Mouse (Mus musculus) thymus, postnatal 25 days (tissue): ENCODE results near the gene Timm10b.

Experiments used
- DNase-seq: peaks from one replicate; pipeline ENCODE4 v3.0.0; 2022

The Timm10b gene

DNA sequence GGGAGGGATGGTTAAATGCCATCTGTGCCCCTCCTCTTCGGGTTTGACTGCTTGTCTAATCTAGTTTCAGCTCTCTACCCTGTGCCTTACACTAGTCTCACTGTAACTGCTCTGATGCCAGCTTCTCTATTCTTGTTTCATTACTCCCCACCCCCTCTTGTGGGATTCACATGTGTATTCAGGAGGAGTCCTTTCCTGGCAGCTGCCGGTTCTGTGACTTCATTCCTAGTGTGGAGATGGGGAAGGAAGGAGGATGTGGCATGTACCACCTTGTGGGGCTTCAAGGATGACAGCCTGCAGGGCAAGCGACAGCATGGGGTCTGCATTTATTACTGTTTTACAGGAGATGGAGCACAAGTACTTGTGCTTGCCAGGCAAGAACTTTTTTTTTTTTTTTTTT lies 2.1 kb downstream of the Timm10b start:
- no peak for DNase-seq

DNA sequence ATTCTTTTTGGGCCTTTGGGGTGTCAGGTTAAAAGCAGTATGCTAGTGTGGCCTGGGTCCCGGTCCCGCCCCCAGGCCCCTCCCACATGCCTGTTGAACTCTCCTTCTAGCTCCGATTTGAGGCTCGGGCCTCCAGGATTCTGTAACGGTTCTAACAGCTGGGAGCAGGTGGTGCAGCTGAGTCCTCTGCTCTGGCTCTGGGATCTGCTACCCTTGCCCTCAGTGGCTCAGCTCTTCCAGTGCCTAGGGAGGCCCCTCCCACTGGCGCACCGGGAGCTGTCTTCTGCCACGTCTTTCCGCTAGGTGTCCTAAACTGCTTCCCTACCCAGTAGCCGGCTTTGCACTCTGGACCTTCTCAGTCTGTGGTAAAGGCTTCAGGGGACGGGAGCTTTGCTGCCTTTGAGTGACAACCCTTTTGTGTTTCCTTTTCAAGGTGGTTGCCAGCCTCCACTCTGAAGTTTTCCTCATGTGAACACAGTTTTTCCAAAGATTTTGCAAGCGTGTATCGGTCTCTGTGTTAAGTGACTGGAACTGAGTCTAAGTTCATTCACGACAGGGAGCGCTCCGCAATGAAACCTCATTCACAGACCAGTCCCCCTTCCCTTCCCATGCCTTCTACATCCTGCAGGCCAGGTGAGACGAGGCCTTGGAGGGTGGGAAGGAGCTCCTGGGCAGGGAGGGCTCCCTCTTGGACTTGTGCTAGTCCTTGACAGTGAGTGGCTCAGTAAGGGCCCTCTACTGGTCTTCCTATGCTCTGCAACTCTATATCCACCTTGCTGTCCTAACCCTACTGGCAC lies 11.0 kb downstream of the Timm10b start, which contains the start of gene Dnhd1:
Gene Dnhd1 (plus strand): TSS at position 189 of the 797 bp plus-strand sequence.
- peak; percentile 70 for DNase-seq

DNA sequence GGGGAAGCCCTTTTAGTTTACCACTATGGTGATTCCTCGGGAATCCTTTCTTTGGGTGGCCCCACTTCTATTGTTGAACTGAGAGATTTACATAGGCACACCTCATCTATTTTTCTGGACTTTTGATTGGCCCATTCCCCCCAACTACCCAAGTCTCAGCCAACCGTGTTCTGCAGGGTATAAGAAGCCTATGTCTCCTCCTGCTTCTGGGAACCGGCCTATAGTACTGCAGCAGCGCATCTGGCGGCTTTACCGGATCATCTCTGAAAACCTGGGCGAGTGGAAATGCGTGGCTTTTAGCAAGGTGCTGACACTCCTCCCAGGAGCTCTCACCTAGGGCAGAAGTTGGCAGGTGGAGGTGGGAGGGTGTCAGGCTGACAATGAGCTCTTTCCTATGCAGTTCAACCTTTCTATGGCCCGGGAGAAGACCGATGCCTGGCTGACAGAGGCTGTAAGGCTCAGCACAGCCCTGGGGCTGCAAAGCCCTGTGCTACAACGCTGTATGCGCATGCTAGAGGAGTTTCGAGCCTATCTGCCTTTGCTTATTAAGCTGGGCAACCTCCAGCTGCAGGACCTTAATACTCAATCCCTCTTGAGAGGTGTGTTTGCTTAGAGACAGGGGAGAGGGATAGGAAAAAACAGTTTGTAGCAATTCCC lies 45.8 kb downstream of the Timm10b start:
- DNase-seq, result no peak

DNA sequence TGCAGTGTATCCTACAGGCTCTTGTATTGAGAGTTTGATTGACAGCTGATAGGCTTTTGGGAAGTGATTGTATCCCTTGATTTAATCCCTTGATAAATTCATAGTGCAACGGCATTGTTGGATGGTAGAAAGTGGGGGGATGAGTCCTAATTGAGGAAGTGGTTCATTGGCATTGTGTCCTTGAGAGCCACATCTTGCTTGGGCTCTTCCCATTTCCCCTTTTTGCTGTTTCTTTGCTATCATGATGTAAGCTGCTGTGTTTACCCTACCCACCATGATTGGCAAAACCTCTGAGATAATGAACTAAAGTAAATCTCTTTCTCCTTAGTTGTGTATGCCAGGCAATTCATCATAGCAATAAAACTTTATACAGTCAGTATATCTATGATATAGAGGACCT lies 51.0 kb downstream of the Timm10b start:
- DNase-seq, result no peak
